Mouse (Mus musculus) splenic B cell, adult 2 months (primary cell): ENCODE measurements around the gene Sugp1.

ENCODE experiments used
- DNase-seq: peaks from one replicate; pipeline ENCODE4 v3.0.0-alpha.2; 2011; ENCODE audit warnings: low read depth, low spot score
- H3K27me3 ChIP-seq: 2 replicates; pipeline ENCODE4 v1.6.1; 2012; ENCODE audit warnings: mild to moderate bottlenecking, low read length, moderate library complexity, mixed read lengths; ENCODE audit not compliant: control insufficient read depth, poor library complexity, insufficient read depth, severe bottlenecking
- H3K36me3 ChIP-seq: 2 replicates; pipeline ENCODE4 v1.6.1; 2012; ENCODE audit warnings: mild to moderate bottlenecking, low read length, moderate library complexity, mixed read lengths; ENCODE audit not compliant: control insufficient read depth, poor library complexity, insufficient read depth, severe bottlenecking

Gene Sugp1

DNA sequence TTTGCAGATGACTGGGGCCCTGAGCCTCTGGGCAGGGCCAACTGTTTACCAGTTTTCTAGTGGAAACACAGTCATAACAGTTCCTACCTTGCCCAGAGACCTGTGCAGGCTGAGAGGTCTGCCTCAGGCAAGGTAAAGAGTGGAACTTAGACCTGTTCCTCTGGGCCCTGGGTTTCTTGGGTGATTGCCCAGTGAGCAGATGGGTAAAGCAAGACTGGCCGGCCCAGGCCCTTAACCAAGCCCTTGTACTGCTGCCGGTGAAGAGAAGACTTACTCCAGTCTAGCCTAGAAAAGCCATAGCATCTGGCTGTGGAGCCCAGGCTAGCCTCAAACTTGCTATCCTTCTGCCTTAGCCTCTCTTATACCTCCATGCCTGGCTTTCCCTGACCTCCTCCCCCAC lies 39.4 kb downstream of the Sugp1 start:
- Histone ChIP-seq H3K36me3 (no peaks in the 10 kb centered on the region), H3K27me3 (no peaks in the 10 kb centered on the region; the same call in 1 of the 2 replicates)

DNA sequence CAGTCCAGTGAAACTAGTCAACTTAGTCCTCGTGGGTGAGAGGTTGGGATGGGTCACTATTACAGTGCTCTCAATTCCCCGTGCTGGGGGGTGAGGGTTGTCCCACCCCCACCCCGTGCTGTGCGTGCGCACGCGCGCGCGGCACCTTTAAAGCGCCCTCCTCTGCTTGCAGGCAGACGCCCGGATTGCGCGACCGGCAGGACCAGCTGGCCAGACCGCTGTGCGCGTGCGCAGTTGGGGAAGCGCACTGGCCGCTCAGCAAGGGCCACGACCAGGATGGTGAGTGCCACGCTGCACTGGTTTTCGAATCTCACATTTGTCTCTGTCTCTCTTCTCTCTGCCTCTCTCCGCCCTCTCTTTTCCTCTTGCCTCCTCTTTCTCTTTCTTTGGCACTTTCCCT lies 40.7 kb downstream of the Sugp1 start, which contains the start of gene Hapln4:
Gene Hapln4 (plus strand): TSS at position 173 of the 400 bp plus-strand sequence.
- peak; percentile 53 for DNase-seq
- Histone ChIP-seq H3K27me3 (no peaks in the 10 kb centered on the region; the same call in 1 of the 2 replicates), H3K36me3 (no peaks in the 10 kb centered on the region)

More for the DNA sequence above, 39.4 kb downstream of the Sugp1 start:
- no peak for DNase-seq

DNA sequence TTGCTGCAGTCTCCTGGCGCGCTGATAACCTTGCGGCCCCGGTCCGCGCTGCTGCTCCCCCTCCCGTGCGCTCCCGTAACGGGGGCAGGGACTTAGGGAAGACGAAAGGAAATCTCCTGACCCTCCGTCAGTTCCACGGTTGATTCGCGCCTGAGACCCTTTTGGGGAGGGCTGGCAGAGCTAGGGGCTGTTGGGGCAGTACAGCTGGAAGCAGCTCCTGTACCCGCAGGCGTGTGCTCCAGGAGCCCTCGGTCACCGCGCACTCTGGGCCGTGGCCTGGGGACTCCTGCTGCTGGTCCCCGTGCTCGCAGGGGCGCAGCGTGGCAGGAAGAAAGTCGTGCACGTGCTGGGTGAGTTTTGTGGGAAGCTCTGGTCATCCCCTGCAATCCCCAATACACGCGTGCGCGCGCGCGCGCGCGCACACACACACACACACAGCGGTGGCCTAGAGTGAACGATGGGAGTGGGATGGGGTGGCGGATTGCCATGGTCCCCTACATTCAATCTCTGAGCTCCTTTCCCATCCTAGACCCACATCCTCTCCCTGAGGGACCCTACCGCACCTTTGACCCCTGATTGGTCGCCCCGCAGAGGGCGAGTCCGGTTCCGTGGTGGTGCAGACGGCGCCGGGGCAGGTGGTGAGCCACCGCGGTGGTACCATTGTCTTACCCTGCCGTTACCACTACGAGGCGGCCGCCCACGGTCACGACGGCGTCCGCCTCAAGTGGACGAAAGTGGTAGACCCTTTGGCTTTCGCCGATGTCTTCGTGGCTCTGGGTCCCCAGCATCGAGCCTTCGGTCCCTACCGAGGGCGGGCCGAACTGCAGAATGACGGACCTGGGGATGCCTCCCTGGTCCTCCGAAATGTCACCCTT lies 41.8 kb downstream of the Sugp1 start:
- H3K36me3 ChIP-seq = no peaks in the 10 kb centered on the region
- no peak for DNase-seq
- H3K27me3 ChIP-seq = no peaks in the 10 kb centered on the region; the same call in 1 of the 2 replicates

DNA sequence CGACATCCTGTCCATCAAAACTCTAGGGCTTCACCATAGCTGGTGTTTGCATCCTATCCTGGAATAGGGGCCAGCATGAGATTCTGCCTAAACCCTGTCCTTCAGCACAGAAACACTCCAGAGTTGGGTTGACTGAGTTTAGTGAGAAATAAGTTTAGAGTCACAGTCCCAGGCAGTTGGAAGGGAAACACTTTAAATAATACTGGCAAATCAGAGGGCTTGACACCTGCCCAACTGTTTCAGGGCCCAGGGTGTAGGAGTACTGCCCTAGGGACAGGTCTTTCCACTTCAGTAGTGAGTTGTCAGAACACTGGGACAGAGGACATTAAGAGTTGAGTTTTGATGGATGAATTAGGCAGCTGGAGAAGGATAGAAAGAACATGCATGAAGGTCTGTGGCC lies 43.5 kb downstream of the Sugp1 start:
- no peak for DNase-seq
- Histone ChIP-seq H3K27me3 (no peaks in the 10 kb centered on the region; the same call in 1 of the 2 replicates), H3K36me3 (no peaks in the 10 kb centered on the region)

DNA sequence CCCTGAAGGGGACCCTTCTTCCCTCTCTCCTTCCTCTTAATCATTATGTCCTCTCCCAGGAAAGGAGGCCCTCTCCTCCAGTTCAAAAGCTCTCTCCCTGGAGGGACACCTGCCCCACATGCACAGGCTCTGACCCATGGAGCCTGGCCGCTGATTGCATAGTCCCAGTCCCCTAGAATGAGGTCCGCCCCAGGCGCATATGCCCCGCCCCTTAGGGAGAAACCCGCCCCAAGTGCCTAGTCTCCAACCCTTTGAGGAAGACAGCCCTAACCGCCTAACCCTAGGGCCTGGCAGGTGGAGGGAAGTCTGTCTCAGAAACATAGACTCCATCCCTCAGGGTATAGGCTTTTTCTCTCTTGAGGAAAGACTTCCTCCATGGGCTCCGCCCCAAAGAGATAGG lies 44.6 kb downstream of the Sugp1 start:
- Histone ChIP-seq H3K36me3 (no peaks in the 10 kb centered on the region), H3K27me3 (no peaks in the 10 kb centered on the region; the same call in 1 of the 2 replicates)
- DNase-seq = no peak

DNA sequence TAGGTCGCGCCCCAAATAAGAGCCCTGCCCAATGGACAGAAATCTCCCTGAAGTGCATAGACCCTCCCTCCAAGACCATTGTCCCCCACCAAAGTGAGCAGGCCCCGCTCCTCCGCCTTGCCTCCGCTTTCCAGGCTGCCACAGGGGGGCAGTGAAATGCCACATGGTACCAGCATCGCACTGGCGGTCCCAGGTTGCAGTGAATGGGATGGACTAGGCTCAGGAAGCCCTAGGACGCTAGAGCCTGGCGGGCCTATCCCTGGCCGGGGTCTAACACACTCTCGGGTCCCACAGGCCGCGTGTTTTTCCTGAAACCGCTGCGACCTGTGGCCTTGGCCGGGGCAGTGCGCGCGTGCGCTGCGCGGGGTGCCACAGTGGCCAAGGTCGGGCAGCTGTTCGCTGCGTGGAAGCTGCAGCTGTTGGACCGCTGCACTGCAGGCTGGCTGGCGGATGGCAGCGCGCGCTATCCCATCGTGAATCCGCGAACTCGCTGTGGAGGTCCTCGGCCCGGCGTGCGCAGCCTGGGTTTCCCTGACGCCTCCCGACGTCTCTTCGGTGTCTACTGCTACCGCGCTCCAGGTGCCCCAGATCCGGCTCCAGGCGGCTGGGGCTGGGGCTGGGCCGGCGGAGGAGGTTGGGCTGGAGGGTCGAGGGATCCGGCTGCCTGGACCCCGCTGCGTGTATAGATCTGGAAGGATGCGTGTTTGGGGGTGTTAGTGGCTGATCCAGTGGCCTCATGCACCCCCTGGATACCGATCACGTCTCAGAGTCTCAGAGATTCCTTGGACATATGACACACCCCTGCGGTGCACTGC lies 45.4 kb downstream of the Sugp1 start:
- DNase-seq = peak; percentile 48
- Histone ChIP-seq H3K36me3 (no peaks in the 10 kb centered on the region), H3K27me3 (no peaks in the 10 kb centered on the region; the same call in 1 of the 2 replicates)

DNA sequence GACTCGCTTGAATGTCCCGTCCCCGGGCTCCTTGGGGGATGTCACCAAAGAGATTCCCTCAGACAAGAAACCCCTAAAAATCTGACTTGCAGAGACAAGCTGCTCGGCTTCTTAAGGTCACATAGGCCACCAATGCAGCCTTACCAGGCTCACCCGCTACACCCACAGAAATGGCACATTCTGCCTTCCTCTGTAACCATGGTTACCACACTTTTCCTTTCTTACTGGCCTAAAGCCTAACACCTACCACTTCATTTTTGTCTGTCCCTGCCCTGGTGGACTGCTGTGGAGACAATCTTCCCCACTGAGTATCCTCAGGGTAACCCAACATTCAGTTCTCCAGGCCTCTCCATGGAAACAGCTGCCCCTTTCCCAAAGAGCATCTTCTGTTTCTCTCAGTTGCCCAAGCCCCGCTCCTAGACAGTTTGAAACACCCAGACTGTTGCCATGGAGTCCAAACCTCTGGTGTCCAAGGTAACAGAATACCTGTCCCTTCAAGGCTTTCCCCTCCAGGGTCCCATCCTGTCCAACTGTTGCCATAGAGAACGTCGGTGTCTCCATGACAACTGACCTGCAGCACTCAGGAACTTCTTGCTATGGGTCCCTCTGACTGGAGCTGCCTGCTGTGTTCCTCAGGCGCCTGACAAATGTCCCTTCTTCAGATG lies 46.8 kb downstream of the Sugp1 start:
- no peaks in the 10 kb centered on the region for H3K36me3 ChIP-seq
- no peaks in the 10 kb centered on the region; the same call in 1 of the 2 replicates for H3K27me3 ChIP-seq
- DNase-seq = no peak

DNA sequence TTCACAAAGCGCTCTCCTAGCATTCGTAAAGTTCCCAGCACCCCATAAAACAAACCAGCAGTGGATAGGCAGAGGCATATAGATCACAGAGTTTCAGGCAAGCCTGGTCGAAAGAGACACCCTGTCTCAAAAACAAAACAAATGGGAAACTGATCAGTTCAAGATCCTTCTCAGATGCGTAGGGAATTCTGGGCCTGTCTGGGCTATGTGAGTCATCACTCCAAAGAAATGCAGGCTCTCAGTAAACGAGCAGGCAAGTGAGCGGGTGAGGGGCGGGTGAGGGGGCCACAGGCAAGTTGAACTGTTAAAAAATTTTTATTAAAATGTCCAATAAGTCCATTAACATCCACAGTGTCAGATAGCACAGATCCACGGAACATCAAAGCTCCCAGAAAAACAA lies 50.2 kb downstream of the Sugp1 start:
- Histone ChIP-seq H3K36me3 (no peaks in the 10 kb centered on the region), H3K27me3 (no peaks in the 10 kb centered on the region)
- no peak for DNase-seq

DNA sequence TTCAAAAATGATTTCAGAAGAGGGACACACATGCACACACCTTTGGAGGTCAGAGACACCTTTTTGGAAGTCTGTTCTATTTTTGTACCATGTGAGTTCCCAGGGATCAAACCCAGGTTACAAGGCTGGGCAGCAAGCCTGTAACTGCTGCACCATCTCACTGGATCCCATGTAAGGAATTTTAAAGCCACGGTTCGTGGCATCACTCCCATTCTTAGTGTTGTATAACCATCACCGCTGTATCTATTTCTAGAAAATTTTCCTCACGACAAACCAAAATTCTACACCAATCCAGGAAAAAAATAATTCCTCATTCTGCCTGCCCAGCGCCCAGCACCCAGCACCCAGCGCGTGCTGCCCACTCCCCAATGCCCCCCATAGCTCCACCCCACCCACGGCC lies 56.7 kb downstream of the Sugp1 start:
- no peak for DNase-seq
- H3K27me3 ChIP-seq = no peaks in the 10 kb centered on the region
- no peaks in the 10 kb centered on the region for H3K36me3 ChIP-seq

DNA sequence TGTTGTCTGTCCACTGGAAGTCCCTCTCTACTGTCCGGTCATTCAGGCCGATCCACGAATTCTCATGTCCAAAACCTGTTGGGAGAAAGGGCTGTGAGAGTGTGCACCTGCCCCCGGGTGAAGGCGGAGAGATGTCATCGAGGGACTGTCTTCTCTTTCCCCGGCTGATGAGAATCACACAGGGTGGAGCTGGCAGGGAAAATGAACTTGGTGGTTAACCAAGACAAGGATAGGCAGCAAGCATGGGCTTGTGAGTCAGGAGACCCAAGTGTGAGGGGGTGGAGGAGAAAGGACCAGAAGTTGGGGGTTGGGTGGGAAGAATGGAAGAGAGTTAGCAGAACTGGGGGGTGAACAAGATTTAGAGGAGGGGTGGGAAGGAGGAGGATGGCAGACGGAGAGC lies 57.6 kb downstream of the Sugp1 start:
- Histone ChIP-seq H3K27me3 (no peaks in the 10 kb centered on the region), H3K36me3 (no peaks in the 10 kb centered on the region)
- no peak for DNase-seq

DNA sequence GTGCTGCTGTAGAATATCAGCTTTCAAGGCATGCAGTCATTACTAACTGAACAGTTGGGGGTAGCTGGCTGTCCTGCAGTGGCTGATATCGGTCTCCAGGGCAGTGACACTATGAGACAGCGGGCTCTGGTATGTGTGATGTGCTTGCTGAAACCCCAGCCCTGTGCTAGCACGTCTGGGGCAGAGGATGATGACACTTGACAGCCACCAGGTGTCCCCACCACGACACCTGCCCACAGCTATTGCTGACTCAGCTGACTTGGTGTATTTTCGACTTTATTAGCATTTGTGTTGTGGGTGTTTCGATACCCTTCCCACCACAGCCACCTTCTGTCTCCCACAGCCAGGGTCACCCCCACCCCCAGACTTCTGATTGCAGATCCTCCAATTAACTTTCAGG lies 61.9 kb downstream of the Sugp1 start:
- peak; percentile 84 for DNase-seq
- Histone ChIP-seq H3K27me3 (no peaks in the 10 kb centered on the region), H3K36me3 (no peaks in the 10 kb centered on the region)

DNA sequence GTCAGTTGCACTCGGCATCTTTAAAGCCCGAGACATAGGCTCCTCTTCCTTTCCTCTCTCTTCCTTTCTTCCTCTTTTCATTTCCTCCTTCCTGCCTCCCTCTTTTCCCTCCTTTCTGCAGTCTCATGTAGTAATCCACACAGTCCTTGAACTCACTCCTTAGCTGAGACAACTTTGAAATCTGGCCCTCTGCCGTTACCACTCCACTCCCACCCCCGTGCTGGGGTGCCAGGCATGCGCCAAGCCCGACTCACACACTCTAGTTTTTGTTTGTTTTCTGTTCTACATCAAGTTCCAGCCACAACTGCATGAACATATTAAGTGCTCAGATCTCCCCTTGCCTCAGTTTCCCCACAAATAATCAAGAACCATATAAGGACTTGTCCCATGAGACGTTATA lies 62.3 kb downstream of the Sugp1 start:
- Histone ChIP-seq H3K36me3 (no peaks in the 10 kb centered on the region), H3K27me3 (no peaks in the 10 kb centered on the region)
- DNase-seq = no peak

DNA sequence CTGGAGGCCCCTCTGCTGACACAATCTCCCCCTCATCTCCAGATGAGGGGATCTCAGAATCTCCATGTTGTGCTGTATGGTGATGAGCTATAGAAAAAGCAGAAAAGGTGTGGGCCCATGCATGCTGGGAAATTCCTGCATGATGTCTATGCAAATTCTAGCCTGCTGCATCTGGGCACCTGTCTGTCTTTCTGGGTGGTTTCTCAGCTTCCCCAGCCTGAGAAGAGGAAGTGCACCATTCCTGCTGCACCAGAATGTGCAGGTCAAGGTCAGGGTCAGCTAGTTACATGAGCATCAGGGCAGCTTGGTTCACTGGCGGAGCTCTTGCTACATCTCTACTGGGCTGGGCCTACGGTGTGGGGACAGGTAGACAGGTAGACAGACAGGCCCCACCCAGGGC lies 67.8 kb downstream of the Sugp1 start:
- Histone ChIP-seq H3K36me3 (no peaks in the 10 kb centered on the region), H3K27me3 (no peaks in the 10 kb centered on the region)
- peak; percentile 63 for DNase-seq

DNA sequence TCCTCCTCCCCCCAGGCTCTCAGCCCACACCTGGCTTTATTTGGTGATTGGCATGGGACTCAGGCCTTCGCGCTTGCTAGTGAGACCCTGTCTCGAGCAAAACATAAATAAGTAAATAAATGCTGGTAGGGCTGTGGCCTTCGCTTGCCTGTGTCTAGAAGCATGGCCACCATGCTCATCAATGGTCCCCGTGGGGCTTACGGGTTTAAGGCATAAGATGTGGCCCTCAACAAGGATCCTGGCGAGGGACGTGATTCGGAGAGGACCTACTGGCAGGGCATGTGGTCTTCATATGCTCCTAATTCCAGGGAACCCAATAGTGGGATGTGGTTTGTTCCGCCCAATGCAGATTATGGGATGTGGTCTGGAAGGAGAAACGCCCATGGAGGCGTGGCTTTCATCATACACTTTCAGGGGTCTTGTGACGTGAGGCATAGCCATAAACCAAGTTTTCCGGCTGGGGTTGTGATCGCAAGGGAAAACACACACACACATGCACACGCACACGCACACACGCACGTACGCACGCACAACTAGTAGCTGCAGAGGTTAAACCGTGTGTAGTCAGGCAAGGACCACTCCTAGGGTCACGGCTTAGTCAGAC lies 68.7 kb downstream of the Sugp1 start:
- Histone ChIP-seq H3K27me3 (no peaks in the 10 kb centered on the region), H3K36me3 (no peaks in the 10 kb centered on the region)
- DNase-seq = no peak
